Mouse (Mus musculus): ENCODE measurements around the gene BC029722.

DNA sequence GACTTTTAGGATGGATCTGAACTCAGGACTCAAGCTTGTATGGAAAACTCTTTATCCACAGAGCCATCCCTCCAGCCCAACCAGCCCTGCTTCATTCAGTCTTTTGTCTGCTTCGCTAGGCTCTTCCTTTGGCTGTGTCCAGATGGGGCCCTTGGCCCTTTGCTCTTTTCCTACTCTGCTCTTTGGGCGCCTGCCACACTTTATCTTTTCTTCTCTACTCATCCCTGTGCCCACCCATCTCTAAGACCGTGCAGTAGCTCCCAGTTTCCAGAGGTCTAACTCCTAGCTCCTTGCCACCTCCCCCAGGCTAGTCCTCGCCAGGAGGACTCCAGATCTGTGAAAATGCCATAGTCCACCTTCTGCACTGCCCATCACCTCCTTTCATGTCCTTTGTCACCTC lies 45.6 kb downstream of the BC029722 start:
- TF ChIP-seq USF1 (IDR thresholded peaks at IDR 0.05; ENCODE audit: low read depth, low read length) (no peak), KAT2A (IDR thresholded peaks at IDR 0.05; ENCODE audit: insufficient replicate concordance, low read length) (no peak), TCF12 (IDR thresholded peaks at IDR 0.05; ENCODE audit: low read depth, low read length) (no peak), MAX (IDR thresholded peaks at IDR 0.05; ENCODE audit: low read length) (no peak), CHD2 (IDR thresholded peaks at IDR 0.05; ENCODE audit: low read length) (no peak), EP300 (IDR thresholded peaks at IDR 0.05; ENCODE audit: low read length) (no peak), ZC3H11A (IDR thresholded peaks at IDR 0.05; ENCODE audit: low read depth, low read length) (no peak), RAD21 (IDR thresholded peaks at IDR 0.05; ENCODE audit: low read depth, low read length) (no peak)

Measured in CH12.LX (cell line).